Mouse (Mus musculus): ENCODE data around the gene Frmd4a. TPM values are rescaled to one million over a fixed set of nuclear protein-coding genes. Genes with fewer than 3 reads are reported as not detected.

The Frmd4a gene
- total and polyA plus RNA-seq, 2 experiments from 2014 or later: 42.5 to 60.2 TPM

DNA sequence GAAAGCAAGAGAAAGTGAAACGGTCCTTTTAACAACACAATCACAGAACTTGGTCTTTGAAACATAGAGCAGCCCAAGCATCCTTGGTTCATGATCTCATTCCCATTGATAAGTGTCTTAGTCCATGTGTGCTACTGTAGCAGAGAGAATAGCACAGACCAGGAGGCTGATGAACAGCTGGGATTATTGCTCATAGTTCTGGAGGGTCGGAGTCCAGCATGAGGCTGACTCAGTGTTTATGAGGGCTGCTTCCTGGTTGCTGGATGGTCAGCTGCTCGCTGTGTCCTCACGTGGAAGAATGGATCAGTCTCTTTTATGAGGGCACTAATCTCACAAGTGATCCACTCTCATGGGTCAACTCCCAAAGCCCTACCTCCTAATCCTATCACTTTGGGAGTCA, 347.4 kb downstream of the Frmd4a start:
- TF ChIP-seq CTCF (IDR thresholded peaks at IDR 0.05): no peak
- WGBS: 81% methylated on average over 4 of the region's 4 CpGs
- H3K9me3 ChIP-seq (ENCODE audit: low read length): no peaks in the 10 kb centered on the region
- H3K36me3 ChIP-seq (ENCODE audit: insufficient read depth, low read length): peaks cover 3% of the 10 kb centered on the region; the same call in 1 of the 2 replicates
- no peaks in the 10 kb centered on the region for H3K4me1 ChIP-seq (ENCODE audit: insufficient read depth, low read length)
- H3K27ac ChIP-seq (ENCODE audit: low read depth, low read length): no peak overlapping the region
- ATAC-seq (ENCODE audit: low FRiP score): no peak
- H3K4me3 ChIP-seq (ENCODE audit: low read depth, low read length): no peak overlapping the region
- no peaks in the 10 kb centered on the region for H3K27me3 ChIP-seq (ENCODE audit: insufficient read depth, low read length)
- no peak for DNase-seq (ENCODE audit: low spot score)
- H3K9ac ChIP-seq (replicated peaks; ENCODE audit: low read length, poor library complexity, severe bottlenecking): no peak overlapping the region
- no peak overlapping the region for H3K4me2 ChIP-seq (ENCODE audit: low read depth, low read length, poor library complexity, severe bottlenecking)

DNA sequence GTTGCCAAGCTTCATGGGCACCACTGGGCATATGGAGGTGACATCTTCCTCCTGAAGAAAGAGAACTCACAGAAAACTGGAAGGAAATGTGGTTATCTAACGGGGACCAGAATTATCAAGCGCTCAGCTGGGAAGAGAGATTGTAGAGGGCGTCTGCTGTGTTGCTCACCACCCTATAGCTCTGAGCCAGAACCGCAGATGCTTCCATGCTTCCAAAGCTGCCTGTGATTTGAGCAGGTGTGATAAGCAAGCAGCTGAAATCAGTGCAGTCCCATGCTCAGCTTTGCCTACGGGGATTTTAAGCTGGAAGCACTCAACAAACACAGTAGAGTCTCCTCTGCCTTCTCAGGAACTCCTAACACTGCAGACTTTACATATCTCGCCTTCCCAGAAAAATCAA, 351.0 kb downstream of the Frmd4a start:
- no peak for ATAC-seq (ENCODE audit: low FRiP score)
- 86% methylated on average over 6 of the region's 6 CpGs for WGBS
- no peaks in the 10 kb centered on the region for H3K4me1 ChIP-seq (ENCODE audit: insufficient read depth, low read length)
- DNase-seq (ENCODE audit: low spot score): no peak
- TF ChIP-seq CTCF (IDR thresholded peaks at IDR 0.05): no peak
- no peak overlapping the region for H3K4me3 ChIP-seq (ENCODE audit: low read depth, low read length)
- H3K9me3 ChIP-seq (ENCODE audit: low read length): no peaks in the 10 kb centered on the region
- no peak overlapping the region for H3K9ac ChIP-seq (replicated peaks; ENCODE audit: low read length, poor library complexity, severe bottlenecking)
- peaks cover 3% of the 10 kb centered on the region; the same call in 1 of the 2 replicates for H3K36me3 ChIP-seq (ENCODE audit: insufficient read depth, low read length)
- no peaks in the 10 kb centered on the region for H3K27me3 ChIP-seq (ENCODE audit: insufficient read depth, low read length)
- no peak overlapping the region for H3K4me2 ChIP-seq (ENCODE audit: low read depth, low read length, poor library complexity, severe bottlenecking)
- H3K27ac ChIP-seq (ENCODE audit: low read depth, low read length): no peak overlapping the region

DNA sequence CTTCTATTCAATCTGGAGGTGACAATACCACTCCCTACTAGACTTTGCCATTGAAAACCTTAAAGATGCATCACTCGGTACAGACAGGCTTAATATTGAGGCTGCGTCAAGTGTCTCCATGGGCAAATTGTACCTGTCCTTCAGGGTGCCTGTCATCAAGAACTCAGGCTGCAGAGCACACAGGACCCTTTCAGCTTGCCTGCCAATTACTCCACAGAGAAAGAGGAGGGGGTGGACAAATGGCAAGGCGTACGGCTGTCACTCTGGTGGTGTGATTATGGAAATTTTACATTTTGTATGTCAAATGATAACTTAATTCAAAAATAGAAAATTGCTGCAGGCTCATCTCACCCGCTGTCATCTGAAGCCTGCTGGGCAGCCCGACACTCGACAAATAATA, 353.0 kb downstream of the Frmd4a start:
- no peak for TF ChIP-seq CTCF (IDR thresholded peaks at IDR 0.05)
- 0 out of 2 replicates have a peak overlapping the region, but pooled peaks have one; percentile 18 for H3K27ac ChIP-seq (ENCODE audit: low read depth, low read length)
- WGBS: 48% methylated on average over 7 of the region's 7 CpGs
- H3K9ac ChIP-seq (replicated peaks; ENCODE audit: low read length, poor library complexity, severe bottlenecking): no peak overlapping the region
- H3K36me3 ChIP-seq (ENCODE audit: insufficient read depth, low read length): no peaks in the 10 kb centered on the region
- H3K27me3 ChIP-seq (ENCODE audit: insufficient read depth, low read length): no peaks in the 10 kb centered on the region
- no peak overlapping the region for H3K4me3 ChIP-seq (ENCODE audit: low read depth, low read length)
- H3K4me1 ChIP-seq (ENCODE audit: insufficient read depth, low read length): no peaks in the 10 kb centered on the region
- no peak overlapping the region for H3K4me2 ChIP-seq (ENCODE audit: low read depth, low read length, poor library complexity, severe bottlenecking)
- ATAC-seq (ENCODE audit: low FRiP score): peak; percentile 61; the same call in 1 of the 2 replicates
- no peaks in the 10 kb centered on the region for H3K9me3 ChIP-seq (ENCODE audit: low read length)
- no peak for DNase-seq (ENCODE audit: low spot score)

DNA sequence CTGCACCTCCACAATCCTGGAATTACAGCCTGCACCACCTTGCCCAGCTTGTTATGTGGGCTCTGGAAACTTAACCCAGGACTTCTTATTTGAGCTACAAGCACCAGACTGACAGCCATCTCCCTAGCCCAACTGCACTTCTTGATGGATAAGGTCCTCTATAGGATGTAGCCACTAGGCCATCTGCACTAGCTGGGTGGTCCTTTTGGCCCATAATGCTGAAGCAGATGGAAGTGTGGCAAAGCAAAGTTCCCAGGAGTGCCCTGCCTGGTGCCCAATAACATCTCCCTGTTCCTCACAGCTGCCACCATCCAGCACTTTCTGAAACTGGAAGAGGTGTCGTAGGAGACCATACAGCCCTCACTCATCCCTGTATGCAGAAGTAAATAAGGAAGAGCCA, 353.8 kb downstream of the Frmd4a start:
- 97% methylated on average over 1 of the region's 1 CpGs for WGBS
- no peak for ATAC-seq (ENCODE audit: low FRiP score)
- no peak overlapping the region for H3K27ac ChIP-seq (ENCODE audit: low read depth, low read length)

DNA sequence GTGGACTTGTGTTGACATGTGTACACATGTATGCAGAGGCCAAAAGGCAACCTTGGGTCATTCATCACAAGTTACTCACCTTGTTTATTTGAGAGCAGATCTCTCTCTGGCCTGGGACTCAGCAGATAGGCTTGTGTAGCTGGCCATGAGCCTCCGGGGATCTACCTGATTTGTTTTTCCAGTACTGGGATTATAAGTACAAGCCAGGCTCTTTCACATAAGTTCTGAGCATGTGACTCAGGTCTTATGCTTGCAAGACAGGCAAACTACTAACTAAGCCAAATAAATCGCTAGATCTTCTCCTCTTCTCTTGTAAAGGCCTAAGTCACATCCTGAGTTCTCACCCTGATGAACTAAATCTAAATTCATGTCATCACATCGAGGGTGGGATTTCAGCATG, 361.3 kb downstream of the Frmd4a start:
- Histone ChIP-seq H3K9me3 (ENCODE audit: low read length) (no peaks in the 10 kb centered on the region), H3K27me3 (ENCODE audit: insufficient read depth, low read length) (no peaks in the 10 kb centered on the region), H3K9ac (replicated peaks; ENCODE audit: low read length, poor library complexity, severe bottlenecking) (no peak overlapping the region), H3K4me2 (ENCODE audit: low read depth, low read length, poor library complexity, severe bottlenecking) (no peak overlapping the region), H3K27ac (ENCODE audit: low read depth, low read length) (no peak overlapping the region), H3K4me1 (ENCODE audit: insufficient read depth, low read length) (no peaks in the 10 kb centered on the region), H3K4me3 (ENCODE audit: low read depth, low read length) (no peak overlapping the region), H3K36me3 (ENCODE audit: insufficient read depth, low read length) (no peaks in the 10 kb centered on the region)
- no peak for ATAC-seq (ENCODE audit: low FRiP score)
- no peak for DNase-seq (ENCODE audit: low spot score)
- WGBS: 96% methylated on average over 3 of the region's 3 CpGs
- TF ChIP-seq CTCF (IDR thresholded peaks at IDR 0.05): no peak

More for the DNA sequence above, 353.8 kb downstream of the Frmd4a start:
- Histone ChIP-seq H3K4me2 (ENCODE audit: low read depth, low read length, poor library complexity, severe bottlenecking) (no peak overlapping the region), H3K4me3 (ENCODE audit: low read depth, low read length) (no peak overlapping the region), H3K4me1 (ENCODE audit: insufficient read depth, low read length) (no peaks in the 10 kb centered on the region), H3K36me3 (ENCODE audit: insufficient read depth, low read length) (no peaks in the 10 kb centered on the region), H3K27me3 (ENCODE audit: insufficient read depth, low read length) (no peaks in the 10 kb centered on the region), H3K9ac (replicated peaks; ENCODE audit: low read length, poor library complexity, severe bottlenecking) (no peak overlapping the region), H3K9me3 (ENCODE audit: low read length) (no peaks in the 10 kb centered on the region)
- peak; percentile 67 for DNase-seq (ENCODE audit: low spot score)
- TF ChIP-seq CTCF (IDR thresholded peaks at IDR 0.05): no peak

DNA sequence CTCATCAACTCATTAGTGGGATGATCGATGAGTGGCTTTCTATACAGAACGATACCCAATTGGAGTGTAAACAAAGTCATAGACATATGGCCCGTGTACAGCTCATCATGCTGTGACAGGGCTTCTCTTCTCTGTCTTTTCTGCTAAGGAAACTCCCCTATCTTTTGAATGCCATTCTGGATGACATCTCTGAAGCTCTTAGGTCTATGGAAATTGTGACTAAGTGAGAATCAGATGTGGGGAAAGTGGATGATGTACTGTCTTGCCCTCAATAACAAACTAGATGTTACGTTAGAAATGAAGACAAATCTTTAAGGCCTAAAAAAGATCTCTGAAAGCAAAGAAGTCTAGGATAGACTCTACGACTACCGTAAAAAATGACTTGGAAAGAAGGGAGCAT, 362.9 kb downstream of the Frmd4a start:
- TF ChIP-seq CTCF (IDR thresholded peaks at IDR 0.05): no peak
- DNase-seq (ENCODE audit: low spot score): no peak
- no peak overlapping the region for H3K9ac ChIP-seq (replicated peaks; ENCODE audit: low read length, poor library complexity, severe bottlenecking)
- no peaks in the 10 kb centered on the region for H3K4me1 ChIP-seq (ENCODE audit: insufficient read depth, low read length)
- H3K4me2 ChIP-seq (ENCODE audit: low read depth, low read length, poor library complexity, severe bottlenecking): no peak overlapping the region
- H3K36me3 ChIP-seq (ENCODE audit: insufficient read depth, low read length): no peaks in the 10 kb centered on the region
- WGBS: 90% methylated on average over 6 of the region's 6 CpGs
- no peaks in the 10 kb centered on the region for H3K9me3 ChIP-seq (ENCODE audit: low read length)
- no peaks in the 10 kb centered on the region for H3K27me3 ChIP-seq (ENCODE audit: insufficient read depth, low read length)
- H3K27ac ChIP-seq (ENCODE audit: low read depth, low read length): no peak overlapping the region
- ATAC-seq (ENCODE audit: low FRiP score): no peak
- H3K4me3 ChIP-seq (ENCODE audit: low read depth, low read length): no peak overlapping the region

All from midbrain, postnatal 0 days (tissue).